Mouse (Mus musculus): ENCODE data around the gene Muc13. TPM values are rescaled to one million over a fixed set of nuclear protein-coding genes. Genes with fewer than 3 reads are reported as not detected.

Gene Muc13
- polyA plus RNA-seq, 1 experiment from 2014 or later = 10.6 TPM

DNA sequence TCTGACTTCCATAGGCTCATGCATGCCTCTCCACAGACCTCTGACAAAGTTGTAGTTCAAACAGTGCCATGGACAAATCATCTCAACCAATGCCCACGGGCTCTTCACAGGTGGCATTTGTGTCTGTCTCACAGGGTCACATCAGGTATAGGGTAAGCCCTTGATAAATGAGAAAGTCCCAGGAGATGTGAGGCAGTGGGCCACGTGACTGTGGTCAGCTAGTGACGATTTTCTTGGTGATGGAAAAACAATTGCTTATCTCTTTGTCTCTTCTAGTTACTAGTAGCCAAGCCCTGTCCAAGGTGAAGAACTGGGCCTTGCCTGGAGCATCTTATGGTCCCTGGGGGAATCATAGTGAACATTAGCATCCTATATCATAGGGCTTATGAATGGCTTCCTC, 2.9 kb downstream of the Muc13 start:
- TF ChIP-seq EP300 (optimal IDR thresholded peaks at IDR 0.05) = no peak
- TF ChIP-seq CTCF (IDR thresholded peaks at IDR 0.05; ENCODE audit: low read depth) = no peak
- ATAC-seq (ENCODE audit: low FRiP score, low TSS enrichment) = no peak
- Histone ChIP-seq H3K4me2 (replicated peaks; ENCODE audit: low read depth) (no peak overlapping the region), H3K9me3 (ENCODE audit: control insufficient read depth, low read length) (no peaks in the 10 kb centered on the region), H3K36me3 (ENCODE audit: control insufficient read depth, insufficient read depth, low read length) (no peaks in the 10 kb centered on the region), H3K27ac (replicated peaks) (no peak overlapping the region), H3K4me3 (ENCODE audit: low read depth, low read length) (no peak overlapping the region), H3K4me1 (replicated peaks; ENCODE audit: control insufficient read depth, insufficient read depth) (no peaks in the 10 kb centered on the region), H3K9ac (ENCODE audit: low read length) (no peak overlapping the region), H3K27me3 (ENCODE audit: control insufficient read depth, insufficient read depth, low read length) (no peaks in the 10 kb centered on the region)
- DNase-seq (ENCODE audit: low spot score) = no peak
- 83% methylated on average over 3 of the region's 3 CpGs for WGBS

DNA sequence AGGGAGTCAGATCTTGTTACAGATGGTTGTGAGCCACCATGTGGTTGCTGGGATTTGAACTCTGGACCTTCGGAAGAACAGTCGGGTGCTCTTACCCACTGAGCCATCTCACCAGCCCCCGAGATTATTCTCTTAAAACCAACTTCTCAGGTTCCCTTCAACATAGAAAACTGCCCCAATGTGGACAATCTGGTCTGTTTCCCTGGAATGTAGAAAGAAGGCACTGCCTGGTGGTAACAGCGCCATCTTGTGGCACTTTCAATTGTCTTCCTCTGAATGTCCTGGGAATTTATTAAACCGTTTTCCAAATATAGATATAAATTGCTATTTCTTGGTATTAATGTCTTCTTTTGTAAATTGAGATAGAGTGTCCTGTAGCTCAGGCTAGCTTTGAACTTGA, 4.0 kb downstream of the Muc13 start:
- DNase-seq (ENCODE audit: low spot score) (peak; percentile 61), ATAC-seq (ENCODE audit: low FRiP score, low TSS enrichment) (no peak)
- no peaks in the 10 kb centered on the region for H3K27me3 ChIP-seq (ENCODE audit: control insufficient read depth, insufficient read depth, low read length)
- no peaks in the 10 kb centered on the region for H3K9me3 ChIP-seq (ENCODE audit: control insufficient read depth, low read length)
- H3K4me3 ChIP-seq (ENCODE audit: low read depth, low read length) = no peak overlapping the region
- no peaks in the 10 kb centered on the region for H3K4me1 ChIP-seq (replicated peaks; ENCODE audit: control insufficient read depth, insufficient read depth)
- H3K27ac ChIP-seq (replicated peaks) = no peak overlapping the region
- no peak overlapping the region for H3K4me2 ChIP-seq (replicated peaks; ENCODE audit: low read depth)
- H3K9ac ChIP-seq (ENCODE audit: low read length) = no peak overlapping the region
- TF ChIP-seq EP300 (optimal IDR thresholded peaks at IDR 0.05) = no peak
- TF ChIP-seq CTCF (IDR thresholded peaks at IDR 0.05; ENCODE audit: low read depth) = peak; percentile 87
- H3K36me3 ChIP-seq (ENCODE audit: control insufficient read depth, insufficient read depth, low read length) = no peaks in the 10 kb centered on the region
- 42% methylated on average over 5 of the region's 5 CpGs for WGBS

DNA sequence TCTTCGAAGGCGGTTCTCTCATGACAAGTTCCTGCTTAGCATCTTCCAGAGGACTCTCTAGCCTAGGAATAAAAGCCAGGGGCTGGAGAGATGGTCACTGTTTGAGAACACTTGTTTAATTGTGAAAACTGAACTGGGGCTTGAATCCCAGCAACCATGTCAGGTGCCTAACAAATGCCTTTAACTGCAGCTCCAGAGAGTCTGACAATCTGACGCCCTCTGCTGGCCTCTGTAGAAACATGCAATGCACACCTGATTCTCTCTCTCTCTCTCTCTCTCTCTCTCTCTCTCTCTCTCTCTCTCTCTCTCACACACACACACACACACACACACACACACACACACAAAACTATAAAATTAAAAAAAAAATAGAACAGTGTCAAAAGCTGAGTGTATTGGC, 16.2 kb downstream of the Muc13 start:
- no peak overlapping the region for H3K9ac ChIP-seq (ENCODE audit: low read length)
- H3K4me3 ChIP-seq (ENCODE audit: low read depth, low read length) = no peak overlapping the region
- no peaks in the 10 kb centered on the region for H3K27me3 ChIP-seq (ENCODE audit: control insufficient read depth, insufficient read depth, low read length)
- H3K36me3 ChIP-seq (ENCODE audit: control insufficient read depth, insufficient read depth, low read length) = no peaks in the 10 kb centered on the region
- ATAC-seq (ENCODE audit: low FRiP score, low TSS enrichment) (no peak), DNase-seq (ENCODE audit: low spot score) (no peak)
- H3K27ac ChIP-seq (replicated peaks) = no peak overlapping the region
- H3K4me1 ChIP-seq (replicated peaks; ENCODE audit: control insufficient read depth, insufficient read depth) = no peaks in the 10 kb centered on the region
- TF ChIP-seq CTCF (IDR thresholded peaks at IDR 0.05; ENCODE audit: low read depth) (peak; percentile 44), EP300 (optimal IDR thresholded peaks at IDR 0.05) (no peak)
- WGBS = 71% methylated on average over 3 of the region's 3 CpGs
- no peak overlapping the region for H3K4me2 ChIP-seq (replicated peaks; ENCODE audit: low read depth)
- H3K9me3 ChIP-seq (ENCODE audit: control insufficient read depth, low read length) = no peaks in the 10 kb centered on the region

DNA sequence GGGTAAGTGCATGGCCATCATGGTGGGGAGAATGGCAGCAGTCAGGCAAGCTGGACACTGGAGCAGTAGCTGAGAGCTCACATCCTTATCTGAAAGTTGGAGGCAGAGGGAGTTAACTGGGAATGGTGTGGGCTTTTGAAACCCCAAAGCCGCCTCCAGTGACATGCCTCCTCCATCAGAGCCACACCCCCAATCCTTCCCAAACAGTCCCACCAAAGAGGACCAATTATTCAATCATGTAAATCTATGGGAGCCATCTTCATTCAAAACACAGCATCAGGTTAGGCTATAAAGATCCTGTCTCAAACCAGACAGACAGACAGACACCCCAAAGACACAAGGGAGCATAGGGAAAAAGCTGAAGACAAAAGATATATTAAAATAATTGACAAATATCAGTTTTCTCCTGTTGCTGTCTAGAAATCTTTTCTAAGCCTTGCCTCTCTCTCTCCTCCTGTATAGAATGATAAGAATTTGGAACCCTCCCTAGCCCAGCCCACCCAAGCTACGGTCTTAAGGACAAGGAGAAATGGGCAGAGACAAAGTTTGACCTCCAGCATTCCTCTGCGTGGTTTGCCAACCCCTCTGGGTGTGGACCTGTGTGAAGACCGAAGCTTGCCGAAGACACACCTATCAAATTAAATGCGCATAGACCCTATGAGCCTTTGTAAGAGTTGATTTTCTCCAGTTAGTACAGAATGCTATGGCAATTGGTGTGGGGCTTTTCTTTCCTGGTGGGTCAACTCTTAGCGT, 24.8 kb downstream of the Muc13 start:
- Histone ChIP-seq H3K4me2 (replicated peaks; ENCODE audit: low read depth) (no peak overlapping the region), H3K27me3 (ENCODE audit: control insufficient read depth, insufficient read depth, low read length) (no peaks in the 10 kb centered on the region), H3K4me1 (replicated peaks; ENCODE audit: control insufficient read depth, insufficient read depth) (no peaks in the 10 kb centered on the region), H3K36me3 (ENCODE audit: control insufficient read depth, insufficient read depth, low read length) (no peaks in the 10 kb centered on the region), H3K4me3 (ENCODE audit: low read depth, low read length) (no peak overlapping the region), H3K27ac (replicated peaks) (no peak overlapping the region), H3K9ac (ENCODE audit: low read length) (no peak overlapping the region), H3K9me3 (ENCODE audit: control insufficient read depth, low read length) (no peaks in the 10 kb centered on the region)
- no peak for TF ChIP-seq EP300 (optimal IDR thresholded peaks at IDR 0.05)
- no peak for TF ChIP-seq CTCF (IDR thresholded peaks at IDR 0.05; ENCODE audit: low read depth)
- WGBS = 70% methylated on average over 7 of the region's 7 CpGs
- DNase-seq (ENCODE audit: low spot score) = no peak
- ATAC-seq (ENCODE audit: low FRiP score, low TSS enrichment) = no peak

DNA sequence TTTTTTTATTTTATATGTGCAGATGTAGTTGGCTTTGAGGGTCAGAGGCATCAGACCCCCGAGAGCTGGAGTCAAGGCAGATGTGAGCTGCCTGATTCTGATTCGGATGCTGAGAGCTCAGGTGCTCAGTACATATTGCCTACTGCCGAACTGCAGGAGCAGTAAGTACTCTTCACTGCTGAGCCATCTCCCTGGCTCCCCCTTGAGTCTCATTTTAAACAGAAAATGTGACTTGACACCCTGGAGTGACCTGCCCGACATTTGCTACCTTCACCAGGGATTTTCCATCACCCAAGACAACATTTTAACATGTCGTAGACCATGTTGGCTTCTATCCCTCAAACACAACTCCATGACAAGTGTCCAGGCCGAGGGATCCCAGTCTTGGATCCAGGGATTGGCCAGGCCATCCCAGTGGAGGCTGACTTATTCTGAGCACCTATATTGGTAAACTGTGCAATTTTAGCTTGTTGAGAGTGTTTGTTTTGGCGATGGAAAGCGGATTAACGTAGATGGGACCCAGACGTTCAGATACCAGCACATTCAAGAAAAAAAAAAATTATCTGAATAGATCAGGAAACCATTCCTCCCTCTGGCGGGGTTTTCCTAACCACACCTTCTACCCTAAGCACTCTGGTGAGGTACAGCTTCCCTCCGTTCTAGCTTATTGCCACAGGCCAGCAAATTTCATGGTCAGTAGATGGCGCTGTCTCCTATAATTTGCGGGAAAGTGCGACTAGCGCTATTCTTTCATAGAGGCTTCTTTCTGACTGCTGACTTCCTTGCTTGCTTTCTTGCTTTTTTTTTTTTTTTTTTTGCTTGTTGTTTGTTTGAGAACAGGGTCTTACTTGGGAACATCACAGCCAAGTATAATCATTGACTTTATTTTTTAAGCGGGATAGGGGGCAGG, 26.7 kb downstream of the Muc13 start:
- Histone ChIP-seq H3K4me1 (replicated peaks; ENCODE audit: control insufficient read depth, insufficient read depth) (no peaks in the 10 kb centered on the region), H3K4me2 (replicated peaks; ENCODE audit: low read depth) (no peak overlapping the region), H3K27me3 (ENCODE audit: control insufficient read depth, insufficient read depth, low read length) (no peaks in the 10 kb centered on the region), H3K4me3 (ENCODE audit: low read depth, low read length) (no peak overlapping the region), H3K27ac (replicated peaks) (no peak overlapping the region), H3K9me3 (ENCODE audit: control insufficient read depth, low read length) (no peaks in the 10 kb centered on the region), H3K36me3 (ENCODE audit: control insufficient read depth, insufficient read depth, low read length) (no peaks in the 10 kb centered on the region), H3K9ac (ENCODE audit: low read length) (no peak overlapping the region)
- peak; percentile 69 for ATAC-seq (ENCODE audit: low FRiP score, low TSS enrichment)
- peak; percentile 87 for DNase-seq (ENCODE audit: low spot score)
- TF ChIP-seq EP300 (optimal IDR thresholded peaks at IDR 0.05) (no peak), CTCF (IDR thresholded peaks at IDR 0.05; ENCODE audit: low read depth) (peak; percentile 97)
- 23% methylated on average over 17 of the region's 17 CpGs for WGBS

DNA sequence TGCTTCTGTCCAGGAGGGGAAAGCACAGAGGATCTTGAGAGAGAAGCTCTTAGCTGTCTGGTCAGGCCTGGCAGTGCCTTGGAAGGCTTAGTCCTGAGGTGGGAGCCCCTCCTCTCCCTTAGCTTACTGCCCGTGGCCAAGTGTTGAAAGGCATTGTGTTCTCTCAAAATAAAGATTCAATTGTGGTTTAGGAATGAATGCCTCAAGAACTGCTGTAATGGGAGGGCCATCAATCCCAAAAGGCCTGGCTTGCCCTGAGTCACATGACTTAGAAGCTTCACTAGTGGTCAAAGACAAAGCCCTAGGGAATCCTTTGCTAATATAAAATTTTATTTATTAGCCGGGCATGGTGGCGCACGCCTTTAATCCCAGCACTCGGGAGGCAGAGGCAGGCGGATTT, 30.8 kb downstream of the Muc13 start:
- Histone ChIP-seq H3K27me3 (ENCODE audit: control insufficient read depth, insufficient read depth, low read length) (no peaks in the 10 kb centered on the region), H3K9me3 (ENCODE audit: control insufficient read depth, low read length) (no peaks in the 10 kb centered on the region), H3K4me3 (ENCODE audit: low read depth, low read length) (no peak overlapping the region), H3K4me1 (replicated peaks; ENCODE audit: control insufficient read depth, insufficient read depth) (no peaks in the 10 kb centered on the region), H3K4me2 (replicated peaks; ENCODE audit: low read depth) (no peak overlapping the region), H3K36me3 (ENCODE audit: control insufficient read depth, insufficient read depth, low read length) (no peaks in the 10 kb centered on the region), H3K27ac (replicated peaks) (no peak overlapping the region), H3K9ac (ENCODE audit: low read length) (no peak overlapping the region)
- no peak for DNase-seq (ENCODE audit: low spot score)
- TF ChIP-seq EP300 (optimal IDR thresholded peaks at IDR 0.05) (no peak), CTCF (IDR thresholded peaks at IDR 0.05; ENCODE audit: low read depth) (no peak)
- 89% methylated on average over 6 of the region's 6 CpGs for WGBS
- ATAC-seq (ENCODE audit: low FRiP score, low TSS enrichment) = no peak
